Comparison of ENCODE assay signal across 8 mouse cellular contexts in the genomic region with DNA sequence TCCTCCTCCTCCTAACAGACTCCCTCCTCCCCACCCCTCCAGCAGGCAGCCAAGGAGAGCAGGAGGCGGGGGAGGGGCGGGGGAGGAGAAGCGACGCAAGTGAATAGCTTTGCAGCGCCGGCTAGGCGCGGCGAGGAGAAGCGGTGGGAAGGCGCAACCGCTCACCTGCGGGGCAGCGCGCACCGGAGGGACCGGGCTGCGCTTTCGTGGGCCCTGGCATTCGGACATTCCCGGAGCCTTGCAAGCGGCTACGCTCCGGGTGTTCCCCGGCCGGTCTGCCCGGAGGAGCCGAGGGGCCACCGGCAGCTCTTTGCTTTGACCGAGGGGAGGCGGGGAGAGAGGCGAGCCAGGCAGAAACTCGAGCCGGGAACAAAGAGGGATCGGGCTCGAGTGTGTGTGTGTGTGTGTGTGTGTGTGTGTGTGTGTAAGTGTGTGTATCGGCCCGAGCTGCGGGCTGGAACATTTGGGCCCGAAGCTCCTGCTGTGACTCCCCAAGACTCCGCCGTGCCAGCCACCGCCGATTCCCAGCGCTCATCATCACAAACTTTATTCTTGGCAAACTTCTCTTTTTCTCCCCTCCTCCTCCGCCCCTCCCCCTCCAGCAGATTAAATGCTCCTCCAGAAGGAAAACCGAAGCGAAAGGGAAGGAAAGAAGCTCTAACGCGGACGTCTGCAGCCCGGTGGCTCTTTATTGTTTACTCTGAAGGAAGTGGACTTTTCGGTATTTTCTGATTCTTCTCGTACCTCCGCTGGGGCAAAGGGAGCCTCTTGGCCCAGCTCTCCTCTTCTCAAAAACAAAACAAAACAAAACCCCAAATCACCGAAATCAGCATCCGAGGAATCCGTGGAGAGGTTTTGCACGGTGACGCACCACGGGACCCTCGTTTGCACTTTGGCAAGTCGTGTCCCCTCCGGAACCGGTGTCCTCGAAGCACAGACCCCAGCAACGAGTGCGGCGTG. TPM values are rescaled to one million over a fixed set of nuclear protein-coding genes. Genes with fewer than 3 reads are reported as not detected.
DNase-seq lines count a peak whose midpoint lies in the region; ATAC-seq lines count a peak whose summit lies in the region.

Lef1 (plus strand) TSS at position 281 of the 960 bp plus-strand sequence.

- intact Hi-C loops in heart, postnatal 36 days (cut with DNase I): no loop called here

- H3K4me1 ChIP-seq in liver, embryonic 11.5 days (replicated peaks; ENCODE audit: control insufficient read depth, insufficient read depth, low read length): peaks cover 11% of the 10 kb centered on the region
- H3K4me1 ChIP-seq in neural tube, embryonic 12.5 days: peaks cover 47% of the 10 kb centered on the region

- no peaks in the 10 kb centered on the region for H3K36me3 ChIP-seq in liver, embryonic 11.5 days (ENCODE audit: control insufficient read depth, insufficient read depth, low read length)
- H3K36me3 ChIP-seq in neural tube, embryonic 12.5 days: no peaks in the 10 kb centered on the region

- ATAC-seq in CD4-positive, CD25-positive, alpha-beta regulatory T cell, adult 4 months: no peak
- no peak for ATAC-seq in liver, embryonic 11.5 days (replicated peaks; ENCODE audit: low FRiP score)
- 0 out of 2 replicates have a peak, but pooled peaks have one; percentile 22 for ATAC-seq in neural tube, embryonic 12.5 days (ENCODE audit: low FRiP score, low read depth)
- ATAC-seq in megakaryocyte-erythroid progenitor cell, adult 5-6 weeks (replicated peaks; ENCODE audit: low FRiP score, low TSS enrichment, poor library complexity, severe bottlenecking): no peak

- H3K4me3 ChIP-seq in liver, embryonic 11.5 days (ENCODE audit: low read depth, low read length): peak within 1 kb of the TSS; percentile 50
- H3K4me3 ChIP-seq in neural tube, embryonic 12.5 days: peak within 1 kb of the TSS; percentile 52

- peak within 1 kb of the TSS; percentile 64 for H3K4me2 ChIP-seq in liver, embryonic 11.5 days
- H3K4me2 ChIP-seq in neural tube, embryonic 12.5 days (replicated peaks): peak within 1 kb of the TSS; percentile 93

- 1% methylated on average over 63 of the region's 69 CpGs for WGBS in liver, embryonic 11.5 days
- under 1% methylated on average over 67 of the region's 69 CpGs for WGBS in neural tube, embryonic 12.5 days

- H3K9me3 ChIP-seq in liver, embryonic 11.5 days (ENCODE audit: control insufficient read depth, low read length): no peaks in the 10 kb centered on the region
- no peaks in the 10 kb centered on the region for H3K9me3 ChIP-seq in neural tube, embryonic 12.5 days

- no peak within 1 kb of the TSS for H3K27ac ChIP-seq in liver, embryonic 11.5 days (ENCODE audit: low read depth, low read length)
- H3K27ac ChIP-seq in neural tube, embryonic 12.5 days: no peak within 1 kb of the TSS

- DNase-seq in frontal cortex, adult 2 months (ENCODE audit: extremely low spot score in 1 of 2, low spot score in 1 of 2): no peak
- no peak for DNase-seq in frontal cortex, postnatal 10 days (ENCODE audit: low spot score in 2 of 2)
- DNase-seq in embryo, embryonic 10 days (ENCODE audit: low spot score): peak; percentile 75
- peak; percentile 28 to 33 for DNase-seq in heart, postnatal 36 days
- DNase-seq in liver, embryonic 11.5 days (ENCODE audit: low spot score): peak; percentile 57

- no peak within 1 kb of the TSS for H3K9ac ChIP-seq in liver, embryonic 11.5 days (ENCODE audit: low read depth, low read length)
- H3K9ac ChIP-seq in neural tube, embryonic 12.5 days: peak within 1 kb of the TSS; percentile 61

- peaks cover 92% of the 10 kb centered on the region for H3K27me3 ChIP-seq in liver, embryonic 11.5 days (replicated peaks; ENCODE audit: control insufficient read depth, insufficient read depth, low read length)
- peaks cover 74% of the 10 kb centered on the region for H3K27me3 ChIP-seq in neural tube, embryonic 12.5 days (replicated peaks)

RNA-seq across cellular contexts. Expression of gene Lef1, which starts in this region (rescaled TPM):
- 10.6 and 12.0 TPM in 2 replicates for polyA plus RNA-seq in frontal cortex, adult 2 months (2012; rRNA removed)
- polyA plus RNA-seq in CD4-positive, CD25-positive, alpha-beta regulatory T cell, adult 4 months (2017; shearing (Covaris generic)): 100 to 1,000 TPM; 208 to 272 TPM
- under 1 TPM; 0.19 to 0.31 TPM for total RNA-seq in heart, postnatal 36 days (2021)
- 4.0 and 5.0 TPM in 2 replicates for polyA plus RNA-seq in liver, embryonic 11.5 days (2014; fragmentation: Nextera tagmentation; extraction: Ambion mirVana)
- polyA plus RNA-seq in neural tube, embryonic 12.5 days (2016; fragmentation: Nextera tagmentation; extraction: Ambion mirVana): 15.2 and 16.3 TPM in 2 replicates
- total RNA-seq in megakaryocyte-erythroid progenitor cell, adult 5-6 weeks (2014; fragmentation: Nextera tagmentation): 7.2 and 47.8 TPM in 2 replicates
- total RNA-seq in megakaryocyte-erythroid progenitor cell, adult 5-6 weeks (2017): 0.23 and 0.34 TPM in 2 replicates

Comparison
In these comparisons a context has a peak if more than half of its experiments do, and no peak if none do; other contexts are left out.
1. RNA of gene Lef1 (polyA plus RNA-seq): 208 to 272 TPM in CD4-positive, CD25-positive, alpha-beta regulatory T cell, adult 4 months; 15.2 to 16.3 TPM in neural tube, embryonic 12.5 days, 10.6 to 12.0 TPM in frontal cortex, adult 2 months and 4.0 to 5.0 TPM in liver, embryonic 11.5 days; every median in the first group is over 10 times any median in the second.
2. Peak in DNase-seq in heart, postnatal 36 days; RNA of the gene not detected or under 1 TPM.
3. DNase-seq: peak in embryo, embryonic 10 days (single experiment) and liver, embryonic 11.5 days (single experiment); none in frontal cortex, adult 2 months (0 of 2) and frontal cortex, postnatal 10 days (0 of 2).